Mouse (Mus musculus) neural tube, embryonic 11.5 days (tissue): ENCODE measurements at regions not wholly inside any gene's neighbourhood (a gene's known extent, or its start where the extent isn't known, plus 50 kb on each side); places are given as distances from the start of the nearest gene placed in this dataset.
"Not testable (repeated sequence)": the region's sequence is repeated elsewhere in the genome, so short reads cannot be mapped to it uniquely, and the experiment has no call there.

Source experiments
- ATAC-seq: fragments of 200-750 bp; cut with Nextera tagmentation; 2 replicates; pipeline ENCODE4 v1.8.0; 2017; ENCODE audit warnings: moderate number of reproducible peaks, mild to moderate bottlenecking, moderate TSS enrichment, moderate library complexity; ENCODE audit not compliant: insufficient read depth, low FRiP score, low TSS enrichment
- DNase-seq: peaks from one replicate; pipeline ENCODE4 v3.0.0-alpha.2; 2015; ENCODE audit warnings: low spot score
- H3K27ac ChIP-seq: fragments of 300-500 bp; sonication (generic); 2 replicates; pipeline ENCODE4 v1.5.1; 2014; ENCODE audit warnings: low read depth, mild to moderate bottlenecking, low read length
- H3K27me3 ChIP-seq: fragments of 300-500 bp; sonication (generic); 2 replicates; pipeline ENCODE4 v1.6.1; 2014; ENCODE audit warnings: mild to moderate bottlenecking, low read length, mixed read lengths; ENCODE audit not compliant: control insufficient read depth, insufficient read depth
- H3K36me3 ChIP-seq: fragments of 300-500 bp; sonication (generic); 2 replicates; pipeline ENCODE4 v1.6.1; 2014; ENCODE audit warnings: mild to moderate bottlenecking, low read length, moderate library complexity, mixed read lengths; ENCODE audit not compliant: control insufficient read depth, insufficient read depth
- H3K4me1 ChIP-seq: fragments of 300-500 bp; sonication (generic); 2 replicates; pipeline ENCODE4 v1.6.1; 2014; ENCODE audit warnings: low read length, mixed read lengths; ENCODE audit not compliant: control insufficient read depth, insufficient read depth
- H3K4me2 ChIP-seq: fragments of 300-500 bp; sonication (generic); 2 replicates; pipeline ENCODE4 v1.6.1; 2014; ENCODE audit warnings: low read depth, mild to moderate bottlenecking, moderate library complexity
- H3K4me3 ChIP-seq: fragments of 300-500 bp; sonication (generic); 2 replicates; pipeline ENCODE4 v1.5.1; 2014; ENCODE audit warnings: low read depth, low read length
- H3K9ac ChIP-seq: fragments of 300-500 bp; sonication (generic); 2 replicates; pipeline ENCODE4 v1.6.1; 2014; ENCODE audit warnings: mild to moderate bottlenecking, low read length
- H3K9me3 ChIP-seq: fragments of 300-500 bp; sonication (generic); 2 replicates; pipeline ENCODE4 v1.6.1; 2016; ENCODE audit warnings: low read length; ENCODE audit not compliant: control insufficient read depth
- WGBS: fragments of 180-500 bp; shearing (Covaris S2); extraction: QIAGEN DNeasy Blood & Tissue Kit; methylation state at CpG from one replicate; pipeline ENCODE4 v1.1.7; 2014; 5-methylcytosine and 5-hydroxymethylcytosine counted together

DNA sequence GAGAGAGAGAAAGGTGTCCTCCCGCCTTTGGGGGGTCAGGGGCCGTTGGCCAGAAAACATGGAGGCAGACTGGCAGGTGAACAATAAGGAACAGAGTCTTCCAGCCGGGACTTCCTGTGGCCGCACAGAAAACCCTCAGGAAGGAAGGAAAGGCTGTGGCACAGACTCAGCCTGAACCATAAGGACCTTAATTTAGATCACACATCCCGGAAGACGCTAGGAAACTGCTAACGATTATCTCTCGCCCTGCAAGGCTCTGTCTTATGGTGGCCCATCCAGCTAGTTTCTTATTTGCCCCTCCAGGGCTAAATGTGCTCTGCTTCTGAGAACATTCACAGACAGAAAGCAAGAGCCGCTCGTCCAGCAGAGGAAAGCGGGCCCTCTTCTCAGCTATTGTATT is 130.0 kb upstream of the Haao start:
- Histone ChIP-seq H3K4me1 (peaks cover 7% of the 10 kb centered on the region; the same call in 1 of the 2 replicates), H3K36me3 (no peaks in the 10 kb centered on the region), H3K27ac (no peak overlapping the region), H3K9ac (no peak overlapping the region), H3K4me3 (no peak overlapping the region), H3K4me2 (no peak overlapping the region), H3K9me3 (no peaks in the 10 kb centered on the region), H3K27me3 (no peaks in the 10 kb centered on the region)
- WGBS, result 91% methylated on average over 11 of the region's 11 CpGs
- no peak for ATAC-seq
- DNase-seq, result no peak

DNA sequence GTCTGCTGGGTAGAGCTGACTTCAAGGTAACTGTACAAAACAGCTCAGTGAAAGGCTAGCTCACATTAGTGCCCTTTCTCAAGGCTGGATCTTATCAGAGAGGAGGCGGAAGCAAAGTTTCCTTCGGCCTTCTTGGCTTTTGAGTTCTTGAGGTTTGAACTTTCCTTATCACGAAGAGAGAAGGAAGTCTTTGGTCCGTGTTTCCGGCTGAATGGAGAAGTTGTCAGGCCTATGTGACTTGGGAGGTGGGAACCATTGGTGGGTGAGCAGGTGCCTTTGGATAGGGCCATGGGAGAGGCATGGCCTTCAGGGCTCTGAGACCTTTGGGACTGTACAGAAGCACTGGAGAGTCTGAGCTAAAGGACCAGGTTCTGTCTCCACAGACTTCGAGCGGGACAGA is 128.1 kb upstream of the Haao start:
- WGBS, result 91% methylated on average over 7 of the region's 7 CpGs
- no peak for ATAC-seq
- H3K4me1 ChIP-seq, result 0 out of 2 replicates have a peak, but pooled peaks cover 5% of the 10 kb centered on the region
- H3K9ac ChIP-seq, result no peak overlapping the region
- no peak overlapping the region for H3K4me3 ChIP-seq
- no peaks in the 10 kb centered on the region for H3K36me3 ChIP-seq
- H3K27ac ChIP-seq, result no peak overlapping the region
- H3K9me3 ChIP-seq, result no peaks in the 10 kb centered on the region
- DNase-seq, result no peak
- no peaks in the 10 kb centered on the region for H3K27me3 ChIP-seq
- H3K4me2 ChIP-seq, result no peak overlapping the region

DNA sequence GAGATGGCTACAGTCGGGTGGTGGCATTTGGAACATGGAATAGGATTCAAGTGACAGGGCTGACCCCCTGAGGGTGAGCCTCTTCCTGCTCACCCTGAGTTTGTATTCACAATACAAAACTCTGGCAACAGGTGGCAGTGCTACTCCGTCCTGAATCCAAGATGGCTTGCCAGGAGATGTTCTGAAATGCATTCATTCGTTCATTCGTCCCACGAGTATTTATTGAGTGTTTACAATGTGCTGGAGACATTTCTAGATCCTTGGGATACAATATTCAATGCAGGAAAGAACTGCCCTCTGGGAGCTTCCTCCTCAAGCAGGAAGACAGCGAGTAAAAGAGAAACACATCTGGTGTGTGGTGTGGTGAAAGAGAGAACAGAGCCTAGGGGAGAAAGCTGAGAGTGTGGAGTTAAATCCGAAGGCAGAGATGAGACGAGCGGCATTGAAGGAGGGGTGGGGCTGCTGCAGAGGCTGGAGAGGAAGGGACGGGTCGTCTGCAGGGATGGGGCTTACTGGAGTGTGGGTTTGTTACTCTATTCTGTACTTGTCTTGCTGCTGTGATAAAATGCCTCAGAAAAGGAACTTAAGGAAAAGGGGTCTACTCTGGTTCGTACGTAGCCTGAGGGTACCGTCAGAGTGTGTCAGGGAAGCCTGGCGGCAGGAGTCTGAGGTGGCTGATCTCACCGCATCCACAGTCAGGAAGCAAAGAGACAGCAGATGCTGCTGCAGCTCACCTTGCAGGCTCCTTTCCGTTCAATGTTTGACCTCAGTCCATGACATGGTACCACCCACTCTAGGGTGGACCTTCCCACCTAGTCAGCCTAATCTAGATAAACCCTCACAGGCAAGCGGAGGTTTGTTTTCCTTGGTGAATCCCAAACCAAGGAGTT is 125.9 kb upstream of the Haao start:
- H3K4me3 ChIP-seq, result no peak overlapping the region
- ATAC-seq (no peak), DNase-seq (peak; percentile 45)
- WGBS, result 45% methylated on average over 18 of the region's 18 CpGs
- no peaks in the 10 kb centered on the region for H3K36me3 ChIP-seq
- H3K9me3 ChIP-seq, result no peaks in the 10 kb centered on the region
- H3K9ac ChIP-seq, result no peak overlapping the region
- no peak overlapping the region for H3K4me2 ChIP-seq
- H3K27me3 ChIP-seq, result no peaks in the 10 kb centered on the region
- no peak overlapping the region for H3K27ac ChIP-seq
- no peaks in the 10 kb centered on the region for H3K4me1 ChIP-seq

DNA sequence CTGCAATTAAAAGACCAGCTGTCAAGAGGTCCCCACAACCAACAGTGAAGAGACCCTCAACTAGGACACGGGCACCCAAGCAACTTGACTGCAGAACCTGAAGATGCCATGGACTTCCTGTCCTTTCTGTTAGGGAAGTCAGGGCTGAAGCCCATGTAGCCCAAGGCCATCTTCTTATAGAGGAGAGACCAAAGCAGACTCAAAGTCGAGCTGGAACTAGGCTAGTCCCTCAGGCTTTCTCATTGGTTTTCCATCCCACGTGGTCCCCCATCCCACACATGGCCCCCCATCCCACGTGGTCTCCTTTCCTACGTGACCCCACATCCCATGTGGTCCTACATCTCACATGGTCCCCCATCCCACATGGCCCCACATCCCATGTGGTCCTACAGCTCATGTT is 125.1 kb upstream of the Haao start:
- H3K36me3 ChIP-seq, result no peaks in the 10 kb centered on the region
- no peak for DNase-seq
- ATAC-seq, result no peak

DNA sequence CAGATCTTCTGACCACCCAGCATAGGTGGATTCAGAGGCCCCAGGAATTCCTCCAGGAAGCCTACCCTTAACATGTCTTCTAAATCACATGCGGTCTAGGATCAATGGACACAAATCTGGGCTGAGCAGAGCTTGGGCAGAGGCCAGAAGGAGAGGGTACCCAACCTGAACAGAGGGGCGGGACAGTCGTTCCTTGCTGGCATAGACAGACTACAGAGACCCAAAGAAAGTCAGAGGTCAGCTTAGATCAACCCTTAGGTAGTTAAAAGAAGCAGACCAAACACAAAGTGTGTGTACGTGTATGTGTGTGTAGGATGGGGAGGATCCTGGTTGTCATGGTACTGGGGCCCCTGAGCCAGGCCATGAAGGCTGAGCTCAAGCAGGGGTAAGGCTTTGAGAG is 124.7 kb upstream of the Haao start:
- Histone ChIP-seq H3K4me2 (no peak overlapping the region), H3K4me1 (no peaks in the 10 kb centered on the region), H3K9ac (no peak overlapping the region), H3K9me3 (no peaks in the 10 kb centered on the region), H3K4me3 (no peak overlapping the region), H3K27me3 (no peaks in the 10 kb centered on the region), H3K36me3 (no peaks in the 10 kb centered on the region), H3K27ac (no peak overlapping the region)
- ATAC-seq, result peak; percentile 35
- 88% methylated on average over 4 of the region's 4 CpGs for WGBS
- DNase-seq, result no peak

More for the DNA sequence above, 125.1 kb upstream of the Haao start:
- Histone ChIP-seq H3K4me2 (no peak overlapping the region), H3K27me3 (no peaks in the 10 kb centered on the region), H3K9ac (no peak overlapping the region), H3K9me3 (no peaks in the 10 kb centered on the region), H3K4me3 (no peak overlapping the region), H3K4me1 (no peaks in the 10 kb centered on the region), H3K27ac (no peak overlapping the region)
- 90% methylated on average over 5 of the region's 5 CpGs for WGBS

DNA sequence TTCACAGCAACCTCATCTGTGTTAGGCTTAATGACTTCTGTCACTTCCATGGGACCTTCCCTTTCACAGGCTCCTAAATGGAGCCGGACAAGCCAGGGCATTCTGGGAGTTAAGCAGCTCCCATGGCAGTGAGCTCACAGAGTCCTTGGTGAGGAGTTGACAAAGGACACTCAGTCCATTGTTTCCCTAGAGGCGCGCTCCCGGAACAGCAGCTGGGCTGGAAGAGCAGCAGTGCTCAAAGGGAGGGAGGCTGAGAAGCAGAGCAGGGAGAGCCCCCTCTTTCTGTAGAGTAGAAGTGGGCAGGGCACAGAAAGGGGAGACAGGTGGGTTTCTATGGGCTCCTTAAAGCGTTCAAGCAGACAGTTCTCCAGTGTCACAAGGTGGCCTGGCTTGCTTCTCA is 124.3 kb upstream of the Haao start:
- DNase-seq (peak; percentile 63), ATAC-seq (peak; percentile 73)
- Histone ChIP-seq H3K4me3 (no peak overlapping the region), H3K9ac (no peak overlapping the region), H3K9me3 (no peaks in the 10 kb centered on the region), H3K4me1 (no peaks in the 10 kb centered on the region), H3K27ac (no peak overlapping the region), H3K36me3 (no peaks in the 10 kb centered on the region), H3K4me2 (no peak overlapping the region), H3K27me3 (no peaks in the 10 kb centered on the region)
- WGBS, result 21% methylated on average over 5 of the region's 5 CpGs

DNA sequence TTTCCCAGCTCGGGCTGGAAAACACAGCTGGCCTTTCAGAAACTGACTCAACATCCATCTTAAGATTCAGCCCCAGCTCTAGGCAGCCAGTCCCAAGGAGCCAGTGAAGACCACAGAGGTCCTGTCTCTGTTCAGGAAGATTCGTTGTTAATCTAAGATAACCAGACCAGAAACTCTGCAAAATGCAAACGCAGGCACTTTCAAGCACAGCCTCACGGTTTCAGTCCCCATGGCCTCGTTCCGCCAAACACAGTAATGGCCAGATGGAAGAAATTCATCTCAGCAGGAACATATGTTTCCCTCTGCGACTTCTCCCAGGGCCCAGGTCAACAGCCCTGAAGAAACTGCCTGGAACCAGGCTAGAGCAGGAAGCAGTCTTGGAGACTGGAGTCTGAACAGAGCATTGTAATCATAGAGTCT is 121.7 kb upstream of the Haao start:
- Histone ChIP-seq H3K9me3 (no peaks in the 10 kb centered on the region), H3K4me1 (no peaks in the 10 kb centered on the region), H3K9ac (no peak overlapping the region), H3K27me3 (no peaks in the 10 kb centered on the region), H3K27ac (peak overlapping the region; percentile 24; the same call in 1 of the 2 replicates), H3K4me3 (no peak overlapping the region), H3K4me2 (no peak overlapping the region), H3K36me3 (no peaks in the 10 kb centered on the region)
- WGBS, result 51% methylated on average over 7 of the region's 7 CpGs
- DNase-seq, result no peak
- ATAC-seq, result no peak

DNA sequence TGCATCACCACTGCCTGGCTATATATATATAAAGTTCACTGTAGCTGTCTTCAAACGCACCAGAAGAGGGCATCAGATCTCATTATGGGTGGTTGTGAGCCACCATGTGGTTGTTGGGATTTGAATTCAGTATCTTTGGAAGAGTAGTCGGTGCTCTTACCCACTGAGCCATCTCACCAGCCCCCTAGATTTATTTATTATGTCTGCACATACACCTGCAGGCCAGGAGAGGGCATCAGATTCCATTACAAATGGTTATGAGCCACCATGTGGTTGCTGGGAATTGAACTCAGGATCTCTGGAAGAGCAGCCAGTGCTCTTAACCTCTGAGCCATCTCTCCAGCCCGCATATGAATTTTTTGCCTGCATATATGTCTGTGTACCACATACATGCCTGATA is 120.4 kb upstream of the Haao start:
- not testable (repeated sequence) for H3K4me3 ChIP-seq, H3K36me3 ChIP-seq, ATAC-seq, H3K27me3 ChIP-seq, H3K9ac ChIP-seq, H3K9me3 ChIP-seq, H3K4me1 ChIP-seq, H3K27ac ChIP-seq, DNase-seq, H3K4me2 ChIP-seq
- 85% methylated on average over 3 of the region's 3 CpGs for WGBS

DNA sequence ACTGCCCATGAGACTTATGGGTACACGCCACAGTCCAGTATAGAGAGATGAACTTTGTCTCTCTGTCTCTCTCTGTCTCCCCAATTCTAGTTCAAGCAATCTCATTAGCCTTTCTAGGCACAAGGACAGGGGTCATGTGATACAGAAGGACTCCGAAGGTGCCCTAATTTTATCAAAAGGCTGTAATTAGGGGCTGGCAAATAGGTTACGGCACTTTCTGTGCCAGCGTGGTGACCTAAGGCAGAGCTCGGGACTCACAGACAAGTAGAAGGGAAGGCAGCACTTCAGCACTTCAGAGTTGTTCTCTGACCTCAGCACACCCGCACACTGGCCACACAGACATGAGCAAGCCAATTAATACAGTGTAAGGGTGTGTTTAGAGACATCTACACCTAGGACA is 119.2 kb upstream of the Haao start:
- Histone ChIP-seq H3K27me3 (no peaks in the 10 kb centered on the region), H3K27ac (no peak overlapping the region), H3K4me3 (no peak overlapping the region), H3K4me1 (no peaks in the 10 kb centered on the region), H3K9ac (no peak overlapping the region), H3K9me3 (no peaks in the 10 kb centered on the region), H3K4me2 (no peak overlapping the region), H3K36me3 (no peaks in the 10 kb centered on the region)
- DNase-seq (no peak), ATAC-seq (no peak)
- 86% methylated on average over 6 of the region's 6 CpGs for WGBS
